Mouse (Mus musculus) kidney, adult 9 months (tissue): ENCODE measurements around the gene Olfr992.
"Not testable (repeated sequence)": the region's sequence is repeated elsewhere in the genome, so short reads cannot be mapped to it uniquely, and the experiment has no call there.

Source experiments
- DNase-seq: peaks from one replicate; pipeline ENCODE4 v3.0.0; 2022

Gene Olfr992

GRCm38 (mm10) chr2:85409369-85409768 is at the start of gene Olfr992:
Olfr992 (minus strand) TSS chr2:85409469.
- no peak for DNase-seq

- no peak for DNase-seq
Observed at GRCm38 (mm10) chr2:85443539-85443938, 34.3 kb upstream of the Olfr992 start, which contains the start of gene Olfr995. Olfr995 (minus strand) TSS chr2:85443639.

- DNase-seq, result no peak
Observed at GRCm38 (mm10) chr2:85442546-85442945, 33.3 kb upstream of the Olfr992 start.

- no peak for DNase-seq
Observed at GRCm38 (mm10) chr2:85436351-85436750, 27.1 kb upstream of the Olfr992 start, which contains the start of gene Olfr994. Olfr994 (minus strand) TSS chr2:85436451.

GRCm38 (mm10) chr2:85425893-85426292 is 16.6 kb upstream of the Olfr992 start:
- no peak for DNase-seq

GRCm38 (mm10) chr2:85414777-85415176 is 5.5 kb upstream of the Olfr992 start, which contains the start of gene Olfr993:
Olfr993 (minus strand) TSS chr2:85414877.
- DNase-seq, result no peak

- not testable (repeated sequence) for DNase-seq
Observed at GRCm38 (mm10) chr2:85363127-85363526, 46.1 kb downstream of the Olfr992 start, which contains the start of gene Olfr988. Olfr988 (minus strand) TSS chr2:85363227.
